Mouse (Mus musculus) bone marrow, adult 2 months (tissue): ENCODE data around the gene Arhgef6.

Experiments
- CTCF ChIP-seq: fragments of 200-500 bp; IDR thresholded peaks from 2 replicates; pipeline ENCODE4 v1.5.1; 2011; ENCODE audit warnings: low read length, control low read depth; ENCODE audit not compliant: control insufficient read depth, insufficient read depth
- POLR2A ChIP-seq: fragments of 200-500 bp; IDR thresholded peaks from 2 replicates; pipeline ENCODE4 v1.6.1; 2011; ENCODE audit warnings: low read depth, mild to moderate bottlenecking, control low read depth, low read length, borderline replicate concordance; ENCODE audit not compliant: control insufficient read depth

- TF ChIP-seq CTCF (no peak), POLR2A (no peak)
Observed at GRCm38 (mm10) chrX:57183359-57183758, 155.2 kb downstream of the Arhgef6 start.
